Mouse (Mus musculus) erythroblast, embryonic 14.5 days (primary cell): ENCODE data around the gene Degs2.

Source experiments
- GATA1 ChIP-seq: IDR thresholded peaks from 2 replicates; pipeline ENCODE4 v1.6.1; 2012; ENCODE audit warnings: low read length, inconsistent platforms, mixed read lengths
- TAL1 ChIP-seq: IDR thresholded peaks from 3 replicates; pipeline ENCODE4 v1.6.1; 2012; ENCODE audit warnings: low read length, inconsistent platforms, mixed read lengths

DNA sequence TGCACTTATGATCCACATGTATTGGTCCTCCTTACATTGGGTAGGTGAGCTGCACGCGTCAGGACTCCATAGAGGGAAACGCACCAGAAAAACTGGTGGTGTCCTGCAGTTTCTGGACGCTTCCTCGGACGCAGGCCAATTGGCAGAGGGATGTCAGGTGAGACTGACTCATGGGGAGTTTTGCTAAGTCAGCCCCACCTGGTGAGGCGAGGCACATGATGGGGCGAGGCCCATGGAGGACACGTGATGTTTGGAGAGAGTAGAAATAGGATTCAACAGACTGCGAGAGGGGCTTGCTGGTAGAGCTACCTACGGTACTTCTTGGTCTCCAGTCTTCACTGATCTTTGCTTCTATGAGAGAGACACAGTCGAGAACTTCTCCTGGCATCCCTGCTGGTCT, 36.6 kb upstream of the Degs2 start:
- no peak for TF ChIP-seq TAL1
- TF ChIP-seq GATA1, result no peak
